Mouse (Mus musculus): ENCODE measurements around the gene Gng3. TPM values are rescaled to one million over a fixed set of nuclear protein-coding genes. Genes with fewer than 3 reads are reported as not detected.

Gng3 gene
- polyA plus RNA-seq (2015; fragmentation: Nextera tagmentation; extraction: Ambion mirVana) = 0.43 and 0.50 TPM in 2 replicates

DNA sequence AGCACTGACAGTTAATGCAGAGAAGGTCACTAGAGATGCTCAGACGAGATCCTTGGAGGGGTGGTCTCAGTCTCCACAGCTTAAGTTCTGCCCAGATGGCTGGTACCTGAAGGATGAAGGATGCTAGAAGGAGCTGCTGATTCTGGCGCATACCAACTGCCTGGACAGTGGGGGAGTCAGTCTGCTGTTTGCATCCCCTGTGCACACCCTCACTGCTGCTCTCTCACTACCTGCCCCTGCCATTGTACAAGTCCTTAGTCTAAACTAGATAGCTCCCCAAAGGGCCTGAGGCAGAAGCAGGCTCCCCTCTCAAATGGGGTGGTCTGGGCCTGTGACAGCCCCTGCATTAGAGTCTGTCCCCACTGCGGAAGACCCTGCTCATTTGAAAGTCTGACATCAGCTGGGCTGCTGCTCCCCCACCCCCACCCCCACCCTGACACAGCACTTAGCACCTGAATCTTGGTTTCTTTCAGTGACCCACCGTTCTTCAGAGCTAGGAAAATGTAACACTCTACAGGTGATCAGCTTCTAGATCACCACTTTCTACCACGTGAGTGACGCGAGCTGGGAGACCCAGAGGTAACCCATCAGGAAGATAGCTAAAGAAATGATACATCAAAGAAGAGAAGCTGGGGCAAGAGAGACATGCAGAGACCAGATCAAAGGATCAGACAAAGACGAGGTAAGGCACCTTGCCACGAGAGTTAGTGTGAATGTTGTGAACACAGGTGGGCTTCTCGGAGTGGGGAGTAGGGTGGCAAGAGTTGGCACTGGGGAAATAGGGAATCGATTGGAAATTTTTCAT, at the start of gene Gng3:
Gene Gng3 (minus strand): TSS at position 92 of the 805 bp plus-strand sequence.
- H3K27me3 ChIP-seq = no peaks in the 10 kb centered on the region
- H3K27ac ChIP-seq (replicated peaks) = peak within 1 kb of the TSS; percentile 85
- WGBS (ENCODE audit: insufficient replicate concordance) = 70% methylated on average over 11 of the region's 11 CpGs
- H3K36me3 ChIP-seq (replicated peaks) = peaks cover 29% of the 10 kb centered on the region
- peak within 1 kb of the TSS; percentile 89 for H3K4me2 ChIP-seq
- ATAC-seq (ENCODE audit: insufficient read depth) = no peak
- peaks cover 45% of the 10 kb centered on the region for H3K4me1 ChIP-seq (replicated peaks)
- H3K4me3 ChIP-seq (replicated peaks) = peak within 1 kb of the TSS; percentile 67
- peak within 1 kb of the TSS; percentile 66 for H3K9ac ChIP-seq
- H3K9me3 ChIP-seq (replicated peaks) = no peaks in the 10 kb centered on the region

DNA sequence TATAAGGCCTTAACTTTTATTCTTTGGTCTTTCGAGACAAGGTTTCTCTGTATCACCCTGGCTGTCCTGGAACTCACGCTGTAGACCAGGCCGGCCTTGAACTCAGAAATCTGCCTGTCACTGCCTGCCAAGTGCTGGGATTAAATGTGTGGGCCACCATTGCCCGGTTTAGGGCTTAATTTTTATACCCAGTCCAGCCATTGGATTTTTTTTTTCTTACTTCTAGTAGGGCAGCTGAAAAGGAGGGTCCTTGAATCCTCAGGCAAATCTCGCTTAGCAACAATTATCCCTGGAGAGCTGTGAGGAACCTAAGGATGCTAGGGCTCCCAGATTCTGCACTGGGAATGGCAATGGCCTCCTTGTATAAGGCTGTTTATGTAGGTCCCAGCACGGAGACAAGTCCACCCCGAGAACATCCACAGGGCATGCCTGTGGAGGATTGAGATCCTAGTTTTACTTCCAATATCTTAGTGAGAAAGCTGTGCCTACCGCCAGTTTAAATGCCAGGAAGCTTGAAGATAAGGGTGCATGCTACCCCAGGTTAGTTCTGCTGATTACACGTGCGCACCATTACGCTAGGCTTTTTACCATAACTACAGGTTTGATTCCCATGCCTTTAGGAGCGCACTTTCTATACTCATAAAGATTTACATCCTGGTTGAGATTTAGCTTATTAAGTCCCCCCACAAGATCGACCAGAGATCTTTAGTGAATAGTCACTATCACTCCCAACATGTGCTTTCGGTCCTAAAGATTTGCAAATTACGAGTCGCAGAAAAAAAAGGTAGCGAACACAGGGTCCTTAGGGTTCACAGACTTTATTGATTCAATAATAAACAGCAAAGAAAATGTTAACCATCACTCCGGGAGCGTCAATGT, 48.8 kb upstream of the Gng3 start:
- no peaks in the 10 kb centered on the region for H3K9me3 ChIP-seq (replicated peaks)
- peak overlapping the region; percentile 78 for H3K4me2 ChIP-seq
- 9% methylated on average over 19 of the region's 19 CpGs for WGBS (ENCODE audit: insufficient replicate concordance)
- peak overlapping the region; percentile 76 for H3K4me3 ChIP-seq (replicated peaks)
- peak overlapping the region; percentile 75 for H3K27ac ChIP-seq (replicated peaks)
- peak overlapping the region; percentile 81 for H3K9ac ChIP-seq
- peaks cover 20% of the 10 kb centered on the region for H3K36me3 ChIP-seq (replicated peaks)
- H3K4me1 ChIP-seq (replicated peaks) = peaks cover 46% of the 10 kb centered on the region
- no peak for ATAC-seq (ENCODE audit: insufficient read depth)
- no peaks in the 10 kb centered on the region for H3K27me3 ChIP-seq

DNA sequence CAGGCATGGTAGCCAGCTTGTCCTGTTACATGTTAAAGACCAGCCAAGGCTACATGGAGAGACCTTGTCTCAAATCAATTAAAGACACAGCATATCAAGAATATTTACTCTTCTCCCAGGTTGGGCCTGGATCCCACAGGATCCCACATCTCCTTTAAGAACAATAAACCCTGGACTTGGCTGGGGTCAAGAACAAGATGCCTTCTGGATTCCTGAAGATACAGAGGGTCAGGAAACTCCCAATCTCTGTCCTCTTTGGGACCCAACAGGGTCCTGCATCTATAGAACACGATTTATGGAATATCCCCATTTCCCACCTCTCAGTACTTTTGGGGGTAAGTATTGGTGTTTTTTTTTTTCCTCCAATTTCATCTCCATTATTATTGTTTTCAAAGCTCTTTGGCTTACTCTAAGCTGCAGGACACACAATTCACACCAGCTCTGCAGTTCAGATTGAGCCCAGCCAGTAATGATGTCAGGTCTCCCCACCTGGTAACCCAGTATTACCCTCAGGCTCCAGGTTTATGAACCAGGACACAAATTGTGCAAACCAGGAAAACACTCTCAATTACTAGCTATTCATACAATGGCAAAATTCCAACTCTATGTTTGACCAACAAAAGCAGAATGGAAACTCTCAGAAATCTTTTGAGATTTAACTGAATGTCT, 48.1 kb upstream of the Gng3 start:
- Histone ChIP-seq H3K27ac (replicated peaks) (peak overlapping the region; percentile 75; the same call in 1 of the 2 replicates), H3K9me3 (replicated peaks) (no peaks in the 10 kb centered on the region), H3K27me3 (no peaks in the 10 kb centered on the region), H3K4me2 (peak overlapping the region; percentile 78), H3K4me1 (replicated peaks) (peaks cover 40% of the 10 kb centered on the region), H3K4me3 (replicated peaks) (peak overlapping the region; percentile 76), H3K9ac (peak overlapping the region; percentile 81; the same call in 1 of the 2 replicates), H3K36me3 (replicated peaks) (peaks cover 20% of the 10 kb centered on the region)
- WGBS (ENCODE audit: insufficient replicate concordance) = 25% methylated on average over 1 of the region's 1 CpGs
- no peak for ATAC-seq (ENCODE audit: insufficient read depth)

DNA sequence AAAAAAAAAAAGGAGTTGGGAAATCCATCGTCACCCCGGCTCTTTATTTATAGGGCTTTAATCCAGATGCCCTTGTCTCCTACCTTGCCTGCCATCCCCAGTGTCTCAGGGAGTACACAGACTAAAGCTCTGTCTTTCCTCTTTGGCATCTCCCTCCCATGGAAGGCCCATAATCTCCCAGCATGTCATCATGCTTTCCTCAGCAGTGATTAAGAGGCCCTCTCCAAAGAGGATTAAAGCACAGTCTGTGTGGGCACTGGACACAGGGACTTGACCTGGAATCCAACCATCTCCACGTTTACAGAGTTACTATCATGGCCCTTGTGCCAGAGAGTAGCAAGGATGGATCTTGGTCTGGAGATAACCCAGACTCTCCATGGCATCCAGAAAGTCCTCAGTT, 44.6 kb upstream of the Gng3 start, which contains the start of the genes Lbhd1 and Gm49403:
Gene Lbhd1 (plus strand): TSS at position 117 of the 400 bp plus-strand sequence.
Gene Gm49403 (plus strand): TSS at position 315 of the 400 bp plus-strand sequence.
- Histone ChIP-seq H3K4me3 (replicated peaks) (no peak within 1 kb of the TSS), H3K27me3 (no peaks in the 10 kb centered on the region), H3K9me3 (replicated peaks) (no peaks in the 10 kb centered on the region), H3K36me3 (replicated peaks) (peaks cover 3% of the 10 kb centered on the region; the same call in 1 of the 2 replicates), H3K4me1 (replicated peaks) (peaks cover 34% of the 10 kb centered on the region), H3K27ac (replicated peaks) (no peak within 1 kb of the TSS), H3K9ac (no peak within 1 kb of the TSS), H3K4me2 (no peak within 1 kb of the TSS)
- ATAC-seq (ENCODE audit: insufficient read depth) = no peak
- WGBS (ENCODE audit: insufficient replicate concordance) = 65% methylated on average over 3 of the region's 3 CpGs

DNA sequence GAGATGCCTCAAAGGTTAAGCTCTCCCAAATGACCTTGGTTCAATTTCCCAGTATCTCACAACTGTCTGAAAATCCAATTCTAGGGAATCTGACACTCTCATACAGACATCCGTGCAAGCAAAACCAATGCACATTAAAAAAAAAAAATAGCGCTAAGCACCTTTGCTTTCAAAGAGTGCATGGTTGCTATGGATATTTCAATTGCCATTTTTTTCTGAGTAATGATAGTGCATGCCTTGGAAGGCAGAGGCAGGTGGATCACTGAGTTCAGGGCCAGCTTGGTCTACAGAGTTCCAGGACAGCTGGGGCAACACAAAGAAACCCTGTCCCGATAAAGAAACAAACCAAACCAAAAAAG, 42.0 kb upstream of the Gng3 start:
- WGBS (ENCODE audit: insufficient replicate concordance) = 7% methylated on average over 3 of the region's 3 CpGs
- ATAC-seq (ENCODE audit: insufficient read depth) = no peak
- H3K27ac ChIP-seq (replicated peaks) = no peak overlapping the region

DNA sequence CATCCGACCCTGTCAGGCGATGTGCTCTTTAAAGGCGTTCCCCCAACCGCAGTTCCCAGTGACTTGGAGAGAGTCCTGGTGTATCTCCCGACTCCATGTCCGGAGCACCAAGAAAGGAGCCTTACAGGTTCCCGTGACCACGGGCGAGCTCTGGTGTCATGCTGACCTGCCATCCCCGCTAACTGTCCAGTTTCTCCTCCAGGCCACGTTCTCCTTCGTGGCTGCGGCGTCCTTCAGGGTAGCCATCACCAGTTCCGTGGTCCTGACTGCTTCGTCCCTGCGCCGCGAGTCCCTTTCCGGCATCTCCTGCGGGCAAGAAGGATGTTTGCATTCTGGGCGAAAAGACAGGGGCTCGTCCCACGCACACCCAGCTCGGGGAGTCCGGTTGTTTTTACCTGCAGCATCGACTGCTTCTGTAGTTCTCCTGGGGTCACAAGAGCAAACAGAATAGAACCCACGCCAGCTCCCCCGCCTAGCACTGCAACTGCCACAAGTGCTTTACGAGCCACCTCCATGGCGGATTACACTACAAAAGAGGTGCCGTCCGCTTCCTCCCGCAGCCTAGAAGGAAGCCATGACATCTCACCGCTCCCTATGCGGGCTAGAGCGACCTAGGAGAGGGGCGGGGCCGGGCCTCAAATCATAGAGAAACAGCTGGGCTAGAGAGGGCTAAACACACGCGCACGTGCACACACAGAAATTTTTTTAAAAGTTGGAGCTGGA, 41.5 kb upstream of the Gng3 start, which contains the start of gene Uqcc3:
Gene Uqcc3 (minus strand): TSS at position 613 of the 723 bp plus-strand sequence.
- H3K4me2 ChIP-seq = peak within 1 kb of the TSS; percentile 93
- WGBS (ENCODE audit: insufficient replicate concordance) = under 1% methylated on average over 42 of the region's 42 CpGs
- H3K36me3 ChIP-seq (replicated peaks) = peaks cover 20% of the 10 kb centered on the region
- peak within 1 kb of the TSS; percentile 83 for H3K4me3 ChIP-seq (replicated peaks)
- H3K9ac ChIP-seq = peak within 1 kb of the TSS; percentile 95
- peak within 1 kb of the TSS; percentile 76 for H3K27ac ChIP-seq (replicated peaks)
- peak; percentile 94 for ATAC-seq (ENCODE audit: insufficient read depth)
- H3K4me1 ChIP-seq (replicated peaks) = peaks cover 18% of the 10 kb centered on the region
- H3K27me3 ChIP-seq = no peaks in the 10 kb centered on the region
- H3K9me3 ChIP-seq (replicated peaks) = no peaks in the 10 kb centered on the region

More for the DNA sequence above, 42.0 kb upstream of the Gng3 start:
- no peaks in the 10 kb centered on the region for H3K9me3 ChIP-seq (replicated peaks)
- H3K9ac ChIP-seq = peak overlapping the region; percentile 95; the same call in 1 of the 2 replicates
- H3K4me2 ChIP-seq = peak overlapping the region; percentile 93
- H3K36me3 ChIP-seq (replicated peaks) = peaks cover 15% of the 10 kb centered on the region
- H3K4me1 ChIP-seq (replicated peaks) = peaks cover 18% of the 10 kb centered on the region
- no peaks in the 10 kb centered on the region for H3K27me3 ChIP-seq
- peak overlapping the region; percentile 83 for H3K4me3 ChIP-seq (replicated peaks)

DNA sequence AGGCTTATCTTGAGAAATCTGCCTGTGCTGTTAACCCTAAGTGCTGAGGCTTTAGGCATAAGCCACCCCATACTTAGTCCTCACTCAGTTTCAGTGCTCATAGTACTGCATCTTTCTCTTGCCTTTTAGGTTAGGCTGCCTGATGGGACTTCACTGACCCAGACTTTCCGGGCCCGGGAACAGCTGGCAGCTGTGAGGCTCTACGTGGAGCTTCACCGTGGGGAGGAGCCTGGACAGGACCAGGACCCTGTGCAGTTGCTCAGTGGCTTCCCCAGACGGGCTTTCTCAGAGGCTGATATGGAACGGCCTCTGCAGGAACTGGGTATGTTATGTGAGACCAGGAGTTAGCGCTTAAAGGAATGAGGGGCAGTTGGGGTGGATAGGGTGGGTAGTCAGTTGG, 36.0 kb upstream of the Gng3 start:
- no peaks in the 10 kb centered on the region for H3K9me3 ChIP-seq (replicated peaks)
- no peaks in the 10 kb centered on the region for H3K27me3 ChIP-seq
- H3K4me1 ChIP-seq (replicated peaks) = peaks cover 49% of the 10 kb centered on the region
- 87% methylated on average over 7 of the region's 7 CpGs for WGBS (ENCODE audit: insufficient replicate concordance)
- H3K4me2 ChIP-seq = no peak overlapping the region
- no peak for ATAC-seq (ENCODE audit: insufficient read depth)
- H3K9ac ChIP-seq = no peak overlapping the region
- H3K4me3 ChIP-seq (replicated peaks) = no peak overlapping the region
- H3K36me3 ChIP-seq (replicated peaks) = peaks cover 49% of the 10 kb centered on the region
- peak overlapping the region; percentile 34; the same call in 1 of the 2 replicates for H3K27ac ChIP-seq (replicated peaks)

DNA sequence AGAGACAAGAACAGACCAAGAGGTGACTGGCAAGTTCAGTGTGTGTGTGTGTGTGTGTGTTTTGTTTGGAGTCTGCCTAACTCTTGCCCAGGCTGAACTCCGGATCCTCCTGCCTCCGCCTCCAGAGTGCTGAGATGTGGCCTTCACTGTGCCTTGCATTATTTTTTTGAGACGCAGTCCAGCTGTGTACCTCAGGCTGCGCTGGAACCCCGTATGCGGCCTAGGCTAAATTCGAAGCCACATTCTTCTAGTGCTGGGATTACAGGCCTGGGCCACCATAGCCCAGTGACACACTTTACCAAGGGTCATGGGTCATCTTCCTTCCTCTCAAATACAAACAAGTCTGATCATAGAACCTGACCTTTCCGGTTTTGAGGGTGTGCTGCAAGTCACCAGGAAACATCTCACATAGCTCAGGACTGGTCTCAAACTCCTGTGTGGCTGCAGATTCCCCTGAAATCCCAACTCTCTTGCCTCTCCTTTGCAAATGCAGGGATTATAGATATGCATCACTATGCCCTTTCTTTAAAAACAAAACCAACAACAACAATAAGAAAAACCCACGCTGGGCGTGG, 33.4 kb upstream of the Gng3 start:
- no peak for ATAC-seq (ENCODE audit: insufficient read depth)

DNA sequence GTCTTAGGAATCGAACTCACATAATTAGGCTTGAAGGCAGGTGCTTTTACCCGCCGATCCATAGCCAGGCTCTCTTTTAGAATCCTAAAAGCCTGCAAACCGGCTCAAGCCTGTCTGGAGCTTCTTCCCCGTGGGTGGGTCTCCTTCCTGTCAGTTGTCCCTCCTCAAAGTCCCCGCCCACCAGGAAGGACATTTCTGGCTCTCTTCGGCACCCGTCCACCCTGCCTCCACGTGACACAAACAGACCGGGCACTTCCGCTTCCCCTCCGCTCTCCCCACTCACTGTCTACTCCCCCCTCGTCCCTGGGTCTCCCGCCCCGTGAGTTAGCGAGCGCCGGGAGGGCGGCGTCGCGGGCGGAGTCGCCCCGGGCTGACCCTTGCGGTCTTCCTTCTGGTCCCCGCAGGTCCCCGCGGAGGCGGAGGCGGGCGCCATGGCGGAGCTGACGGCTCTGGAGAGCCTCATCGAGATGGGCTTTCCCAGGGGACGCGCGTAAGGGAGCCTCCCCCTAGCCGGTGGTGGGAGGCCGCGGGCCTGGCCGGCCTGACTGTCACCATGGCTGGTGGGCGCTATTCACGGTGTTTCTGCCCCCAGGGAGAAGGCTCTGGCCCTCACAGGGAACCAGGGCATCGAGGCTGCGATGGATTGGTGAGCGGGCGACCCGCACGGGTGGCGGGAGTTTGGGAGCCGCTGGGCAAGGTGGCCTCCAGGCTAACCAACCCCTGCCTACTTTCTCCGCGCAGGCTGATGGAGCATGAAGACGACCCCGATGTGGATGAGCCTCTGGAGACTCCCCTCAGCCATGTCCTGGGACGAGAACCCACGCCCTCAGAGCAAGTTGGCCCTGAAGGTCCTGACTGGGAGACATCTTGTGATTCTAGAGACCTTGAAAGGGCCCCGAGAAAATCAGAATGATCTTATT, 32.5 kb upstream of the Gng3 start, which contains the start of gene Ubxn1:
Gene Ubxn1 (plus strand): TSS at position 230 of the 920 bp plus-strand sequence.
- H3K27ac ChIP-seq (replicated peaks) = peak within 1 kb of the TSS; percentile 92
- peaks cover 40% of the 10 kb centered on the region for H3K36me3 ChIP-seq (replicated peaks)
- peak within 1 kb of the TSS; percentile 90 for H3K4me2 ChIP-seq
- peak within 1 kb of the TSS; percentile 98 for H3K4me3 ChIP-seq (replicated peaks)
- H3K9ac ChIP-seq = peak within 1 kb of the TSS; percentile 99
- no peaks in the 10 kb centered on the region for H3K9me3 ChIP-seq (replicated peaks)
- ATAC-seq (ENCODE audit: insufficient read depth) = peak; percentile 95
- H3K4me1 ChIP-seq (replicated peaks) = peaks cover 52% of the 10 kb centered on the region
- WGBS (ENCODE audit: insufficient replicate concordance) = under 1% methylated on average over 59 of the region's 59 CpGs
- H3K27me3 ChIP-seq = no peaks in the 10 kb centered on the region

More for the DNA sequence above, 33.4 kb upstream of the Gng3 start:
- H3K4me2 ChIP-seq = peak overlapping the region; percentile 90
- peaks cover 52% of the 10 kb centered on the region for H3K4me1 ChIP-seq (replicated peaks)
- peaks cover 46% of the 10 kb centered on the region for H3K36me3 ChIP-seq (replicated peaks)
- peak overlapping the region; percentile 92 for H3K27ac ChIP-seq (replicated peaks)
- 64% methylated on average over 10 of the region's 10 CpGs for WGBS (ENCODE audit: insufficient replicate concordance)
- no peaks in the 10 kb centered on the region for H3K27me3 ChIP-seq
- peak overlapping the region; percentile 99 for H3K9ac ChIP-seq
- H3K4me3 ChIP-seq (replicated peaks) = peak overlapping the region; percentile 98
- H3K9me3 ChIP-seq (replicated peaks) = no peaks in the 10 kb centered on the region
